Mouse (Mus musculus): ENCODE results near the gene Vmn1r55. TPM values are rescaled to one million over a fixed set of nuclear protein-coding genes. Genes with fewer than 3 reads are reported as not detected.
A peak's percentile ranks its signal among the peaks of the same experiment; 100 is the strongest.
"Not testable (repeated sequence)": the region's sequence is repeated elsewhere in the genome, so short reads cannot be mapped to it uniquely, and the experiment has no call there.

Gene Vmn1r55
- polyA plus RNA-seq, 1 experiment from 2014 or later, result not detected

DNA sequence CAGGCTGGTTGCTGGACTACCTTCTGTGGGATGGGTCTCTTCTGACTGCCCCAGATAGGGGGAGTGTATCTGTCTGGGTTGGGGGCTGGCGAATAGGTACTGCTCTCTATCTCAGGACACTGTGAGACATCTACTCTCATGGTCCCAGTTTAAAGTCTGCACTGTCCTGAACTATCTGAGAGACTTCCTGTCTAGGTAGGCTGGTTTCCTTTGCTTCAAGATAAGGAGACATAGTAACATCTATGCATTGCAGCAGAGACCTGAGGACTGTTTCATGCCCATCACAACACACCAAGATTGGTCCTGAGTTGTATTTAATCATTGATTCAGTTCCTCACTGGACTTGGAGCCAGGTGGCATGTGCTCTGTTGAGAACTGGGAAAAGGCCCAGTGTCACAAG lies 64.0 kb downstream of the Vmn1r55 start:
- H3K9ac ChIP-seq (replicated peaks; ENCODE audit: low read depth, low read length), result no peak overlapping the region
- 91% methylated on average over 1 of the region's 1 CpGs for WGBS
- no peaks in the 10 kb centered on the region for H3K9me3 ChIP-seq (ENCODE audit: control insufficient read depth, low read length)
- H3K4me1 ChIP-seq (replicated peaks; ENCODE audit: control insufficient read depth, insufficient read depth, low read length), result peaks cover 21% of the 10 kb centered on the region
- no peak overlapping the region for H3K4me3 ChIP-seq (replicated peaks; ENCODE audit: low read length)
- H3K36me3 ChIP-seq (ENCODE audit: control insufficient read depth, insufficient read depth), result peaks cover 11% of the 10 kb centered on the region
- no peak for ATAC-seq
- H3K27ac ChIP-seq (ENCODE audit: low read length), result no peak overlapping the region
- H3K4me2 ChIP-seq (ENCODE audit: low read length), result no peak overlapping the region
- H3K27me3 ChIP-seq (replicated peaks; ENCODE audit: control insufficient read depth, insufficient read depth, low read length), result no peaks in the 10 kb centered on the region

DNA sequence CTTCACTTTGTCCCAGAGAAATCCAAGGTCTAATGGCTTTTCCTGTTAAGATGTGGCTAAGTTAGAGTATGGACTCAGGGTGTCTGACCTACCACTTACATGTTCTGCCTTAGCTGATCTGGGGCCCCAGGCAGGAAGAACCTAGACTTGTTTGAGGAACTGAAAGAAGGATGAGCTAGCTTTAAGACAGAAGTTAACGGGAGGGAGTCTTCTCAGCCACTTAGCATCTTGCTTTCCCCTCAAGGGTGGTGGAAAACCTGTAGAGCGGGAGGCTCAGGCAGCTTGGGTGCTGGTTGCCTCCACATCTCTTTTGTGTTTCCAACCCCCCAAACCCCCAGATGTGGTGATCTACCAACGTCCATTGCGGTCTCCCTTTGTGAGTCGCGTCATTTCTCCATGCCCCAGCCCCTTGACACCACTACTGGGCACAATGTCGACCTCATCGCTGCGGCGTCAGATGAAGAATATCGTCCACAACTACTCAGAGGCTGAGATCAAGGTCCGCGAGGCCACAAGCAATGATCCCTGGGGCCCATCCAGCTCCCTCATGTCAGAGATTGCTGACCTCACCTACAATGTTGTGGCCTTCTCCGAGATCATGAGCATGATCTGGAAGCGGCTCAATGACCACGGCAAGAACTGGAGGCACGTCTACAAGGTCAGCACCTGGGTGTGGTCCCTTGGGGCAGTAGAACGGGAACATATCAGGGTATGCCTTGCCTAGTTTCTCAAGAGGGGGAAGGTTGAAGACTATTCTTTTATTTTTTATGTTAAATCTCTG lies 66.0 kb downstream of the Vmn1r55 start:
- Histone ChIP-seq H3K36me3 (ENCODE audit: control insufficient read depth, insufficient read depth) (peaks cover 11% of the 10 kb centered on the region; the same call in 1 of the 2 replicates), H3K4me1 (replicated peaks; ENCODE audit: control insufficient read depth, insufficient read depth, low read length) (peaks cover 21% of the 10 kb centered on the region), H3K9me3 (ENCODE audit: control insufficient read depth, low read length) (no peaks in the 10 kb centered on the region), H3K27me3 (replicated peaks; ENCODE audit: control insufficient read depth, insufficient read depth, low read length) (no peaks in the 10 kb centered on the region), H3K27ac (ENCODE audit: low read length) (no peak overlapping the region), H3K9ac (replicated peaks; ENCODE audit: low read depth, low read length) (no peak overlapping the region), H3K4me2 (ENCODE audit: low read length) (no peak overlapping the region), H3K4me3 (replicated peaks; ENCODE audit: low read length) (no peak overlapping the region)
- no peak for ATAC-seq
- WGBS, result 94% methylated on average over 18 of the region's 18 CpGs

DNA sequence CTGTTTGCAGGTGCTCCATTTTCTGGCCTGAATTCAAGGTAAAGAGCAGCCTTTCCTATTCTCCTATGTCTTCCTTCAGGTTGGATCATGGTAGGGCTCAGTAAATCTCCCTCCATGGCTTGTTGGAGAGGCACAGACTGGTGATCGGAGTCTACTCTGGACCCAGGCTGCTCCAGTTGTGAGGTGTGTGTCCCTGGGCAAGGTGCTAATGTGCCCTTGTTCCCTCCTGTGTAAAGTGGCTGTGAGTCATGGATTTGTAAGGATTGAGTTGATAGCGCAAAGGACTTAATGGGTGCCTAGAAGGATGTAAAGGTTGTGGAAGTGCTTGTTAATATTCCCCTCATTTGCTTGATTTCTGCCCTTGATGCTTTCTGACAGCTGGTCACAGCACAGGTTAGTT lies 67.5 kb downstream of the Vmn1r55 start:
- H3K4me2 ChIP-seq (ENCODE audit: low read length), result no peak overlapping the region
- peaks cover 13% of the 10 kb centered on the region; the same call in 1 of the 2 replicates for H3K36me3 ChIP-seq (ENCODE audit: control insufficient read depth, insufficient read depth)
- no peaks in the 10 kb centered on the region for H3K9me3 ChIP-seq (ENCODE audit: control insufficient read depth, low read length)
- WGBS, result 100% methylated on average over 2 of the region's 2 CpGs
- no peak for ATAC-seq
- peaks cover 21% of the 10 kb centered on the region for H3K4me1 ChIP-seq (replicated peaks; ENCODE audit: control insufficient read depth, insufficient read depth, low read length)
- H3K27ac ChIP-seq (ENCODE audit: low read length), result no peak overlapping the region
- no peak overlapping the region for H3K9ac ChIP-seq (replicated peaks; ENCODE audit: low read depth, low read length)
- no peaks in the 10 kb centered on the region for H3K27me3 ChIP-seq (replicated peaks; ENCODE audit: control insufficient read depth, insufficient read depth, low read length)
- no peak overlapping the region for H3K4me3 ChIP-seq (replicated peaks; ENCODE audit: low read length)

DNA sequence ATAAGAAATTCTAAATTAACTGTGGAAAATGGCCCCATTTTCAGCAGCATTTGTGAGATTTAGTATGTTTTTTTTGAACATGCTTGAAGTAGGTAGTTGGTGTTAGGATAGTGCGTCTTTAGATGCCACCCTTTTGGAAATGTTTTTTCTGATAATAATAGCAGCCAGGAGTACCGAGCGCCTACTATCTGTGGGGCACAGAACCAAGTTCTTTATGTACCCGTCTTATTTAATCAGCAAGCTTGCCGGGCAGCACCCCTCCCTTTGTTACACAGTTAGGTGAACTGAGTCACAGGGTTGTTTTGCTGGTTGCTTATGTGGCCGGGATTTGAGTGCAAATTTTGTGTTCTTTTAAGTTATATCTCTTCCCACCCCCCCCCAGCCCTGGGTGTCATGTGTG lies 68.2 kb downstream of the Vmn1r55 start:
- peak overlapping the region; percentile 90 for H3K4me2 ChIP-seq (ENCODE audit: low read length)
- peaks cover 21% of the 10 kb centered on the region for H3K4me1 ChIP-seq (replicated peaks; ENCODE audit: control insufficient read depth, insufficient read depth, low read length)
- peak overlapping the region; percentile 96 for H3K9ac ChIP-seq (replicated peaks; ENCODE audit: low read depth, low read length)
- H3K27ac ChIP-seq (ENCODE audit: low read length), result no peak overlapping the region
- 68% methylated on average over 6 of the region's 6 CpGs for WGBS
- no peaks in the 10 kb centered on the region for H3K9me3 ChIP-seq (ENCODE audit: control insufficient read depth, low read length)
- no peak for ATAC-seq
- no peaks in the 10 kb centered on the region for H3K27me3 ChIP-seq (replicated peaks; ENCODE audit: control insufficient read depth, insufficient read depth, low read length)
- peak overlapping the region; percentile 89 for H3K4me3 ChIP-seq (replicated peaks; ENCODE audit: low read length)
- peaks cover 19% of the 10 kb centered on the region for H3K36me3 ChIP-seq (ENCODE audit: control insufficient read depth, insufficient read depth)

DNA sequence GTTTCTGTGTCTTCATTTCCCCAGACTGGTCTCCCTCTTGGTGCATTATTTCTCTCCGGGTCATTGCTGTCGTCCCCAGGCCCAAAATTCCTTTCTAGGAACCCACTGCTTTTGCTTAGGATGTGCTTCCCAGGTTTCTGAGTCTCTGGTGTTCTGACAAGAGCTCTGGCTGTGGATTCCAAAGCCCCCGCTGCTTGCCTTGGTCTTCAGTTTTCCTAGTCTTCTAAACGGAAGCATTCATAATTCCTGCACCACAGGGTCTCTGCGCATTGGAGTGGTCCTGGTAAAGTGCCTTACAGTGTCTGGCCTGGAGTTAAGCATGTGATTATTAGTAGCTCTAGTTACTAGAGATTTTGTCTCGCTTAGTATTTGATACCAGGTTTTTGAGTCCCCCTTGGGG lies 68.7 kb downstream of the Vmn1r55 start:
- Histone ChIP-seq H3K9ac (replicated peaks; ENCODE audit: low read depth, low read length) (peak overlapping the region; percentile 96), H3K4me1 (replicated peaks; ENCODE audit: control insufficient read depth, insufficient read depth, low read length) (peaks cover 21% of the 10 kb centered on the region), H3K9me3 (ENCODE audit: control insufficient read depth, low read length) (no peaks in the 10 kb centered on the region), H3K27ac (ENCODE audit: low read length) (peak overlapping the region; percentile 86), H3K27me3 (replicated peaks; ENCODE audit: control insufficient read depth, insufficient read depth, low read length) (no peaks in the 10 kb centered on the region), H3K4me2 (ENCODE audit: low read length) (peak overlapping the region; percentile 90), H3K36me3 (ENCODE audit: control insufficient read depth, insufficient read depth) (peaks cover 21% of the 10 kb centered on the region), H3K4me3 (replicated peaks; ENCODE audit: low read length) (peak overlapping the region; percentile 89)
- 16% methylated on average over 6 of the region's 6 CpGs for WGBS
- ATAC-seq, result no peak

DNA sequence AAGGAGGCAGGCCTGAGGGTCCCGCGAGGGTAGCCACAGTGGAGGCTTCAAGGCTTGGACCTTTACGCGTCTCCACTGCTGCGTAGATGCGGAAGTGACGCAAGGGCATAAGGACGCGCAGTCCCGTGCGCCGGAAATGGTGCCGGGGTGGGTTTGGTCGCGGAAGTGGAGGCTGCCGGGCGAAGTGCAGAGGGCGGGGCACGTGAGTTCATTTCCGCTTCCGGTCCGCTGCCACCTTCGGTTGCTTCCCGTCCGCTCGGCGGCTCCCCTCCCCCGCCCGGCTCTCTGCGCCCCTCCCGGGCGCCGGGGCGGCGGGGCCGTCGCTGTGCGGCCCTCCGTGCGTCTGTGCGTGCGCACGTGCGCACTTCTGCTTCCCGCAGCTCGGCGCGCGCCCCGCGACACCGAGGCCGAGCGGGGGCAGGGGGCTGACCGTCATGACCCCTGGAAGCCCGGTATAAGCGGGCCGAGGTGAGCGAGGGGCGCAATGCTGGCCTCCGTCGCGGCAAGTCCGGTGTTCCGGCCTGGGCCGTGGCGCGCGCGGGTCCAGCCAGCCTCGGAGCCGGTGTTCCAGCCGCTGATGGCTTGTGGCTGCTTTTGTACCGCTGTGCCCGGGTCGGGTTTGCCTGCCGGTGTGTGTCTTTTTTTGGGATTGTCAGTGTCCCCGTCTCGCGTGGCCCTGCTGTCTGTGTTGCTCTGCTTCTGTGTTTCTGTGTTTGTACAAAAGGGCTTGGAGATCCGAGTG lies 69.3 kb downstream of the Vmn1r55 start, which contains the start of gene Epn1:
Epn1 (plus strand) TSS at position 226 of the 742 bp plus-strand sequence.
- Histone ChIP-seq H3K27me3 (replicated peaks; ENCODE audit: control insufficient read depth, insufficient read depth, low read length) (no peaks in the 10 kb centered on the region), H3K36me3 (ENCODE audit: control insufficient read depth, insufficient read depth) (peaks cover 23% of the 10 kb centered on the region), H3K4me1 (replicated peaks; ENCODE audit: control insufficient read depth, insufficient read depth, low read length) (peaks cover 21% of the 10 kb centered on the region), H3K27ac (ENCODE audit: low read length) (peak within 1 kb of the TSS; percentile 86), H3K4me3 (replicated peaks; ENCODE audit: low read length) (peak within 1 kb of the TSS; percentile 89), H3K4me2 (ENCODE audit: low read length) (peak within 1 kb of the TSS; percentile 90), H3K9ac (replicated peaks; ENCODE audit: low read depth, low read length) (peak within 1 kb of the TSS; percentile 96), H3K9me3 (ENCODE audit: control insufficient read depth, low read length) (no peaks in the 10 kb centered on the region)
- ATAC-seq, result peak; percentile 98
- WGBS, result under 1% methylated on average over 74 of the region's 81 CpGs

DNA sequence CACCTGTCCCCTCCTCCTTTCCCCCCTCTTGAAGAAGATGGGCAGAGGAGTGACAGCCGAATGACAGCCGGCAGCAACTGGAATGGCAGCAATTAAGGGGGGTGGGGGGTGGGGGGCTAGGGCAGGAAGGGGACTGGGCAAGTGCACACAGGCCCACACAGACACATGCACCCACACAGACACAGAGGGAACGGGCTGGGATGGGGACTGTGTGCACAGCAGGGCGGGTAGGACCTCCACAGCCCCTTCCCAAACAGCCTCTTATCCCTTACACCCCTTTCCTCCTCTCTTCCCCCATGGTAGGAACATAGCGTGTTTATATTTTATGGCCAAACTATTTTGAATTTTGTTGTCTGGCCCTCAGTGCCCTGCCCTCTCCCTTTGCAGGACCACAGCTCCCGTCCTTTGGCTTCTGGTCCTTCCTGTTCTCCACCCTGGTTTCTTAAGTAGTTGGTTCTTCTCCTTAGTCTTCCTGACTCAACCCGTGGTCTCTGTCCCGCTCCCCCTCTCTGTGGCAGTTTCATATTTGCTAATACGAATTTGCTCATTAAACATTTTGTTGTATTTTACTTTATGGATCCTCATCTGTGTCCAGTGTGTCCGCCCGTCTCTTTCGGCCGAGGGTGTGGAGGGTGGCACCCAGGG lies 70.0 kb downstream of the Vmn1r55 start:
- peaks cover 19% of the 10 kb centered on the region for H3K4me1 ChIP-seq (replicated peaks; ENCODE audit: control insufficient read depth, insufficient read depth, low read length)
- H3K36me3 ChIP-seq (ENCODE audit: control insufficient read depth, insufficient read depth), result peaks cover 21% of the 10 kb centered on the region
- H3K9me3 ChIP-seq (ENCODE audit: control insufficient read depth, low read length); H3K9ac ChIP-seq (replicated peaks; ENCODE audit: low read depth, low read length); H3K27me3 ChIP-seq (replicated peaks; ENCODE audit: control insufficient read depth, insufficient read depth, low read length): not testable (repeated sequence)
- H3K4me2 ChIP-seq (ENCODE audit: low read length), result peak overlapping the region; percentile 50
- peak overlapping the region; percentile 54; the same call in 1 of the 2 replicates for H3K27ac ChIP-seq (ENCODE audit: low read length)
- 50% methylated on average over 8 of the region's 13 CpGs for WGBS
- peak overlapping the region; percentile 89 for H3K4me3 ChIP-seq (replicated peaks; ENCODE audit: low read length)
- ATAC-seq, result peak; percentile 41

Measured in forebrain, embryonic 16.5 days (tissue).